Mouse (Mus musculus) gastrocnemius, postnatal 10 days (tissue): ENCODE measurements around the gene Hes3. TPM values are rescaled to one million over a fixed set of nuclear protein-coding genes. Genes with fewer than 3 reads are reported as not detected.

Source experiments
- DNase-seq: peaks from one replicate; pipeline ENCODE4 v3.0.0; 2021; ENCODE audit warnings: mixed read lengths
- long read RNA-seq, 2 experiments: library from polyadenylated mRNA; stranded (forward); transcript quantifications; one replicate each; pipeline ENCODE4 v2.0.0; 2021
- total RNA-seq, 2 experiments: library from RNA; stranded (reverse); gene quantifications; 2 replicates each; pipeline ENCODE4 v1.2.3; 2021

Hes3 gene
- total RNA-seq: not detected
- long read RNA-seq, experiment 1: 0 reads
- long read RNA-seq, experiment 2: 0 reads

- DNase-seq: no peak
These were observed at the start of gene Hes3 for GRCm38 (mm10) chr4:152291562-152291961. Hes3 (minus strand) TSS chr4:152291662.

DNA sequence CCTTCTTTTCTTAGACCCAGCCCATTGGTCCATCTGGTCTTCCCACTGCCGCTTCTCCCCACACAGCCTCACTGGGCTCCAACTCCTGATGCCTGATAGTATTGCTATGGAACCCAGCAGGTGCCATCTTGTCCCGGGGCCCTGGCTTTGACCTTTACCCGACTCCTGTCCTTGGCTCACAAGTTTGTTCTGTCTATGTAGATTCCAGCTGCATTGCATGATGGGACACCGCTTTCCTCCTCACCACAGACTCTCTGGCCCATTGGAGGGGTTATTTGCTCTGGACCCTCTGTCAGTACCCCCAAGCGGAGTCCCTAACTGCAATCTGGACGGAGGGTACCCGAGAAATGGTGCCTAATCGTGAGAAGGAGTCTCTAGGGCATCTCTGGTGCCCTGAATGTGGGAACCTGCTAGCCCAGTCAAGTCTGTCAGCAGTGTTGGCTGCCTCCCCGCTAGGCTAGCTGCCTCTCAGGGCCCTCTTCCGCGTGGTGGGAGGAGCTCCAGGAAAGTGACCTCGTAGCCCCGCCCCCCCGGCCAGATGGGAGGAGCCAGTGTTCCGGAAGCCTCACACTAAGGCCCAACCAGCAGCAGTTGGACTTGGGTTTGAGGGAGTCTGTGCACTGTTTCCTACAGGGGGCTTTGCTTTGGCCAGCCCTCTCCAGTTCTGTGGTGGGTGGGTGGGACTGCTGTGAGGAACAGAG lies 49.3 kb upstream of the Hes3 start:
- no peak for DNase-seq

DNA sequence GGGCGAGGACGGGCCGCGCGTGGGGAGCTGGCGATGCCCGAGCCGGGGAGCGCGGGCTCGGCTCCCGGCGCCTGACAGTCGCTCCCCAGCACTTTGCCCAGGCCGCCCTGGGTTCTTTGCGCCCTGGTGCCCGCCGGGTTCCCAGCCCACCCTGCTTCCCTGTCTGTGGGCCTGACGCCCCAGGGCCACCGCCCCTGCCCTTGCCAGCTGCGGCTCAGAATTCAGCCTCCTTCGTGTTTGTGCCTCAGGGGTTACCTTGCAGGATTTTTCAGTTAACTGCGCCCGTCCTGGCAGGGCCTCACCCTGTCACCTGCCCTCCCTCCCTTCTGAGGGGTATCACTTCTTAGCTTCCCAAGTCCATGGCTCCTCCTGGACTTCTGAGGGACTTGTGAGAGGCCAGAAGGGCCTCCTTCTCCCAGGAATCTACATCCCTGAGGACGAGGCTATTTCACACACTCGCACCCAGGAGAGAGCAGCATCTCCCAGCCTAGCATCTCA lies 47.9 kb upstream of the Hes3 start:
- DNase-seq: no peak

- DNase-seq: no peak
These were observed 47.2 kb upstream of the Hes3 start, which contains the start of gene Chd5 for GRCm38 (mm10) chr4:152338419-152339292. Chd5 (plus strand) TSS chr4:152338651.

- DNase-seq: no peak
These were observed 46.3 kb upstream of the Hes3 start for GRCm38 (mm10) chr4:152337772-152338171.

DNA sequence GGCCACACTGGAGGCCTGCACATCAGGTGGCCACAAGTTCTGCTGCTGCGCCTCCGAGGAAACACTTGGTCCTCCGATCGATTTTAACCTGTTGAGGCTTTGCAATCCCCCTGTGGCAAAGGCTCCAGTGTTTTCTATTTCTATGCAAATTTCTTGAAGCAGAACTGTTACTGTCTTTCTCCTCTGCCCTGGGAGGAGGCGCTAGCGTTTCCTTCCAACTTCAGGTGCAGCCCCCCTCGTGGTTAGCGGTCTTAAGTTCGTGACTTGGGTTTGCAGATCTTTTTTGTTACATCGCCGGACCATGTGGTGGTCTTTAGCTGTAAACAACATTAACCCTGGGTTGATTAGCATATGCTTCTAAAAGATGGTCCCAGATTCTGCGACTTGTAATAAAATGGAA lies 42.1 kb upstream of the Hes3 start:
- no peak for DNase-seq

- peak; percentile 73 for DNase-seq
These were observed 41.5 kb upstream of the Hes3 start for GRCm38 (mm10) chr4:152332952-152333351.

GRCm38 (mm10) chr4:152328691-152329090 lies 37.2 kb upstream of the Hes3 start:
- peak; percentile 50 for DNase-seq

DNA sequence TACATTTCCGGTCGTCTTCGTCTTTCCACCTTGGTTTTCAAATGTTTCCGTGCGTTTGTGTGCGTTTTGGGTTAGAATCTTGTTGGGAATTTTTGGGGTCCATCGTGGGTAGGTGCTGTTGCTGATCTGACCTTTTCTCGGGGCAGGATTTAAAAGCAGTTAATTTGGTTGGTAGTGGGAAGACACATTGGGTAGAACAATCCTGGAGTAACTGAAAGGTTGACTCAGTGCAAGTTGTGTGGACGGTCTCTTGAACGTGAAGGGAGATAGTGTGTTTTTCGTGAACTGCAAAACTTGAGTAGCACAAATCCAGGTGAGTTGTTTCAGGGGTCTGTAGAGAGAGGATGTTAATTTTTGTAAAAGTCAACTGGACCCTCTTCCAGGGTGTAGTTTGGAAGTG lies 35.1 kb upstream of the Hes3 start:
- no peak for DNase-seq

GRCm38 (mm10) chr4:152325574-152326411 lies 34.3 kb upstream of the Hes3 start, which contains the start of gene Rpl22:
Rpl22 (plus strand) TSS chr4:152325742.
- DNase-seq: peak; percentile 86

DNA sequence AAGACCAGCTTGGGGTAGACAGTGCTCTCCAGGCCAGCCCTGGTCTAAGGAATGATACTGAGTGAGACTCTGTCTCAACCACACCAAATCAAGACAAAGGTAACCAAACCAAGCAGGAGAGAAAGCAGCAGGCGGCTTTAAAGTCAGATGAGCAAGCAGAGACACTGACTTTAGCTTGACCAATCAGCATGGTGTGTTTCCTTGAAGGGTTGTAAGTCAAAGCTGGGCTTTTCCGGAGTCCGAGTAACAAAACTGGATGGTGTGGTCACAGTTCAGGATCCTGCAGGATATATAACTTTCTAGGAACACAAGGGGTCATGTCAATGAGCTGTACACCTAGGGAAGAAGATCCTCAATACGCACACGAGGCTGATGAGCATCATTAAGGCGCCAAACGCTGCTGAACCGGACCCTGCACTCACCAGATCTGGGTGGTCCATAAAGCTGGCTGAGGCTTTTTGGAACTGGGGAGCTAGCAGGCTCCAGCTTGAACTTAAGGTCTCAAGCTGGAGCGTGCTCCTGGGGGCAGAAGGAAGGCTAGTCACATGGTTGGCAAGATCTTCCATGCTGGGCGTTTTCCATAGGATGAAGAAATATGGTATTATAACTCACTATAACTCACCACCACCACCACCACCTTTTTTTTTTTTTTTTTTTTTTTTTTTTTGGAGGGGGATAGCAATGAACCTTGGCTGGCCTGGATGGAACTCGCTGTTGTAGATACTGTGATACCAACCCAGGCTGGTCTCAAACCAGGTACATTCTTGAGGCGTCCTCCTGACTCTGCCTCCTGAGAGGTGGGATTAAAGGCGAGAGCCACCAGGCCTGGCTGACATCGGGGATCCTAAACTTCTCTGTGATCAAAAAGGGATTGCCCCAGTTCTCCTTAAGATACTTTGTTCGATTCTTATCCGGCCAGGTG lies 33.4 kb upstream of the Hes3 start:
- DNase-seq: no peak

GRCm38 (mm10) chr4:152321464-152321863 lies 30.0 kb upstream of the Hes3 start:
- DNase-seq: no peak

- DNase-seq: peak; percentile 50
These were observed 27.2 kb upstream of the Hes3 start, which contains the start of gene Rnf207 for GRCm38 (mm10) chr4:152318517-152319234. Rnf207 (minus strand) TSS chr4:152318993.

GRCm38 (mm10) chr4:152317631-152318033 lies 26.2 kb upstream of the Hes3 start:
- DNase-seq: no peak

- DNase-seq: no peak
These were observed 24.2 kb upstream of the Hes3 start for GRCm38 (mm10) chr4:152315498-152316213.

DNA sequence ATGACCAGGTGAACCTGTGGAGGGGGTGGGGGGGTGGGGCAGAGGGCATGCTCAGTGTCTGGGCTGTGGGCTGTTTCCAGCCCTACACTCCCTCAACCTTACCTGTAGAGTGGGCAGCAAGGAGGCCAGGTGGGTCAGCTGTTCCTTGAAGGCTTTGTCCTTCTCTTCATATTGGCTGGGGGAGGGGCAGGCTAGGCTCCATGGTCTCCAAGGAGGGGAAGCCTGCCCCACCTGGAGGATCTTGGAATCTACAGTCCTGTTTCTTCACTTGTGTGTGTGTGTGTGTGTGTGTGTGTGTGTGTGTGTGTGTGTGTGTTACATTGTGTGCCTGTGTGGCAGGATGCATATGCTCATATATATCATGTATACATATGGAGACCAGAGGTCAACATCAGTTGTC lies 22.5 kb upstream of the Hes3 start:
- DNase-seq: no peak

DNA sequence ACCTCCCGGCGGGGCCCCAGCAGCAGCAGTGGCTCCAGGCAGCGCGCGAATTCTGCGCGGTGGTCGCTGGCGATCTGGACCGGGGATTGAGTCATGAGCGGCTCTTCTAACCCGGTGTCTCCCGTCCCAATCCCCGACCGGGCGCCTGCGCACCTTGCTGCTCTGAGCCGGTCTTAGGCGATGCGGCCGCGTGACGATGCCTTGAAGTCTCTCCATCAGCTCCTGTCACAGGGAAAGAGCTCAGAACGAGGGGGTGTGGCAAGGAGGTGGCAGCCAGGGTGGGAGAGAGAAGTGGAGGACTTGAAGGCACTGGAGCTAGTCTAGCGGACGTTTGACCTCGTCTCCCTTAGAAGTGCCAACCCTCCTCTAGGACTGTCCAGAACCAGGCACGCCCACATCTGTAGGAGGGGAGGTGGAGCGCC lies 21.8 kb upstream of the Hes3 start:
- DNase-seq: no peak

GRCm38 (mm10) chr4:152312186-152312585 lies 20.7 kb upstream of the Hes3 start:
- no peak for DNase-seq

GRCm38 (mm10) chr4:152307542-152307941 lies 16.1 kb upstream of the Hes3 start:
- DNase-seq: no peak

DNA sequence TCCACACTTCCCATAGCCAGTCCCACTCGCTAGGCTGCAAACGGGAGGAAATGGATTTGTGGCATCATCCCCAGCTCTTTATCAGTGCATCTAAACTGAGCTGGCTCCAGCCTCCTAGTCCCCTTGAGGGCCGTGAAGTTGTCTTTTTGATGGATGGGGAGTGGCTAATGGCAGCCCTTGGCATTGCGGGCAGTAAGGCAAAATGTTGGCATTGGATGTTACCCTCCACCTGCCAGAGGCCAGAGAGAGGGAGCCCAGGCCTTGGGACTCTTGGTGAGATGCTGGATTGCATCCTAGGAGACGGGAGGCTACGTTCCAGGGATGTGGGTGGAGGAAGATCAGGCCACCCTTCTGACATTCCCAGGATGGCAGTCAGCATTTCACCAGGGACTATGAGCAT lies 14.5 kb upstream of the Hes3 start:
- no peak for DNase-seq
